Mouse (Mus musculus): ENCODE measurements around the gene Rcan3. TPM values are rescaled to one million over a fixed set of nuclear protein-coding genes. Genes with fewer than 3 reads are reported as not detected.
A peak's percentile ranks its signal among the peaks of the same experiment; 100 is the strongest.

Rcan3 gene
- polyA plus RNA-seq, 1 experiment from 2014 or later, result 19.0 TPM

DNA sequence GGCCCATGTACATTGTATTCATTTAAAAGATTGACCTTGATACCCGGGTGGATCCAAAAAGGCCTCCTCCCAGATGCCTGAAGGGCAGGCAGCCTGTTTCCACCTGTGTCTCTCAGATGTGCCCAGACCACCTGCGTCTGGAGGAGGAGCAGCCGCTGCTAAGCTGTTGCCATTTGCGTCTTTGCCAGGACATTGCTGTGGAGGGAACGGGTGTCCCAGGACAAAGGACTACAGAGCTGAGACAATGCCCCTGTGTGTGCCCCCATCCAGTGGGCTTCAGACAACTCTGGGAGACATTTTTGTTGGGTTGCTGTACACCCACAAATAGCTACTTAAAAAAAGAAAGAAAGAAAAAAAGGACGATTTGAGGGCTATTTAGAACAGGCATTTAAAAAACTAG is 70.8 kb downstream of the Rcan3 start:
- Histone ChIP-seq H3K36me3 (ENCODE audit: control insufficient read depth, insufficient read depth, low read length) (no peaks in the 10 kb centered on the region), H3K27me3 (ENCODE audit: control insufficient read depth, insufficient read depth, low read length) (no peaks in the 10 kb centered on the region), H3K27ac (ENCODE audit: low read length) (no peak overlapping the region), H3K4me2 (replicated peaks; ENCODE audit: low read depth, low read length) (no peak overlapping the region), H3K9ac (replicated peaks; ENCODE audit: low read depth, low read length) (no peak overlapping the region), H3K4me1 (ENCODE audit: control insufficient read depth, insufficient read depth, low read length) (no peaks in the 10 kb centered on the region), H3K4me3 (ENCODE audit: low read depth, low read length) (no peak overlapping the region), H3K9me3 (ENCODE audit: control insufficient read depth, low read depth, low read length) (no peaks in the 10 kb centered on the region)
- ATAC-seq (ENCODE audit: insufficient number of reproducible peaks, insufficient read depth, low FRiP score, low read depth), result no peak
- 34% methylated on average over 6 of the region's 6 CpGs for WGBS

MicroRNA genes within 50 kb of the gene (microRNA counts, 519-probe panel; counts per million panel counts)
- not detected for microRNA mmu-miR-700

Small RNAs within 50 kb of the gene (microRNA-seq; reads per million reads assigned to microRNA genes)
- 285 reads per million, percentile 60 among the genes with 10 or more reads in this experiment for gene Mir700

Other genes starting within 250 kb of the Rcan3 start
- gene Clic4, start 161.0 kb downstream of the Rcan3 start, polyA plus RNA-seq (2014; fragmentation: Nextera tagmentation; extraction: Ambion mirVana), result 95.3 and 102 TPM in 2 replicates
- 250 and 259 TPM in 2 replicates for gene Srrm1, start 80.5 kb downstream of the Rcan3 start, polyA plus RNA-seq (2014; fragmentation: Nextera tagmentation; extraction: Ambion mirVana)
- gene Ncmap, start 35.6 kb downstream of the Rcan3 start, polyA plus RNA-seq (2014; fragmentation: Nextera tagmentation; extraction: Ambion mirVana), result 21.1 and 23.4 TPM in 2 replicates
- 0.39 TPM in 1 of 2 replicates, not detected in the other for gene Stpg1, start 60.9 kb upstream of the Rcan3 start, polyA plus RNA-seq (2014; fragmentation: Nextera tagmentation; extraction: Ambion mirVana)
- gene Nipal3, start 61.2 kb upstream of the Rcan3 start, polyA plus RNA-seq (2014; fragmentation: Nextera tagmentation; extraction: Ambion mirVana), result 5.9 and 7.4 TPM in 2 replicates
- gene Grhl3, start 139.8 kb upstream of the Rcan3 start, polyA plus RNA-seq (2014; fragmentation: Nextera tagmentation; extraction: Ambion mirVana), result 30.6 and 33.0 TPM in 2 replicates

All from stomach, embryonic 14.5 days (tissue).